1 mouse cellular context compared by ENCODE assay signal in genomic region chr9:108262494-108263049, GRCm38 (mm10).
TF ChIP-seq lines count a peak whose summit lies in the region.

No protein-coding gene starts in this region.

TF ChIP-seq in CH12.LX, 34 proteins besides CTCF, POLR2A, EP300 and RAD21 (continued from another document):
- TF ChIP-seq ZC3H11A (IDR thresholded peaks at IDR 0.05; ENCODE audit: low read depth, low read length): no peak
- no peak for TF ChIP-seq USF1 (IDR thresholded peaks at IDR 0.05; ENCODE audit: low read depth, low read length)
- TF ChIP-seq HCFC1 (IDR thresholded peaks at IDR 0.05; ENCODE audit: low read depth, low read length): no peak
- TF ChIP-seq SIN3A (IDR thresholded peaks at IDR 0.05; ENCODE audit: low read length): no peak
- no peak for TF ChIP-seq GABPA (IDR thresholded peaks at IDR 0.05; ENCODE audit: insufficient replicate concordance, low read depth, low read length)
- TF ChIP-seq ZNF384 (IDR thresholded peaks at IDR 0.05; ENCODE audit: low read depth, low read length): no peak
- TF ChIP-seq CHD1 (IDR thresholded peaks at IDR 0.05; ENCODE audit: low read depth, low read length): no peak
- TF ChIP-seq POLR2AphosphoS2 (IDR thresholded peaks at IDR 0.05; ENCODE audit: low read depth, low read length): no peak
- TF ChIP-seq ELF1 (IDR thresholded peaks at IDR 0.05; ENCODE audit: low read depth, low read length): no peak
- no peak for TF ChIP-seq KAT2A (IDR thresholded peaks at IDR 0.05; ENCODE audit: insufficient replicate concordance, low read length)
- TF ChIP-seq ETS1 (conservative IDR thresholded peaks at IDR 0.05; ENCODE audit: low read depth, low read length): no peak
- no peak for TF ChIP-seq RCOR1 (conservative IDR thresholded peaks at IDR 0.05; ENCODE audit: low read depth, low read length)
- no peak for TF ChIP-seq MXI1 (IDR thresholded peaks at IDR 0.05; ENCODE audit: low read depth, low read length)
- TF ChIP-seq TCF12 (IDR thresholded peaks at IDR 0.05; ENCODE audit: low read depth, low read length): no peak
